Mouse (Mus musculus): ENCODE data around the gene Cbll1.

Gene Cbll1

GRCm38 (mm10) chr12:31499314-31500131, at the start of gene Cbll1:
Cbll1 (minus strand) TSS chr12:31499616.
- in situ Hi-C loops (cut with MboI; ENCODE audit: low pct_unique_long_range_greater_than_20kb in 1 of 2, low sequenced_read_pairs in 2 of 2, unreplicated experiment in 1 of 2): loop anchor here in 1 of 2 experiments (10.0 to 25.0 kb wide), 2 partner anchors 213 to 415 kb away; partner anchors contain the start of gene Gpr22

- in situ Hi-C loops (cut with MboI; ENCODE audit: low pct_unique_long_range_greater_than_20kb in 1 of 2, low sequenced_read_pairs in 2 of 2, unreplicated experiment in 1 of 2): no loop called here
Observed at GRCm38 (mm10) chr12:31546061-31546460, 46.6 kb upstream of the Cbll1 start.

GRCm38 (mm10) chr12:31545219-31545618, 45.8 kb upstream of the Cbll1 start:
- in situ Hi-C loops (cut with MboI; ENCODE audit: low pct_unique_long_range_greater_than_20kb in 1 of 2, low sequenced_read_pairs in 2 of 2, unreplicated experiment in 1 of 2): no loop called here

GRCm38 (mm10) chr12:31541541-31541940, 42.1 kb upstream of the Cbll1 start:
- in situ Hi-C loops (cut with MboI; ENCODE audit: low pct_unique_long_range_greater_than_20kb in 1 of 2, low sequenced_read_pairs in 2 of 2, unreplicated experiment in 1 of 2): no loop called here

- in situ Hi-C loops (cut with MboI; ENCODE audit: low pct_unique_long_range_greater_than_20kb in 1 of 2, low sequenced_read_pairs in 2 of 2, unreplicated experiment in 1 of 2): no loop called here
Observed at GRCm38 (mm10) chr12:31539783-31540182, 40.4 kb upstream of the Cbll1 start.

GRCm38 (mm10) chr12:31537515-31538230, 38.3 kb upstream of the Cbll1 start:
- in situ Hi-C loops (cut with MboI; ENCODE audit: low pct_unique_long_range_greater_than_20kb in 1 of 2, low sequenced_read_pairs in 2 of 2, unreplicated experiment in 1 of 2): no loop called here

GRCm38 (mm10) chr12:31534060-31534843, 34.8 kb upstream of the Cbll1 start:
- in situ Hi-C loops (cut with MboI; ENCODE audit: low pct_unique_long_range_greater_than_20kb in 1 of 2, low sequenced_read_pairs in 2 of 2, unreplicated experiment in 1 of 2): no loop called here

- in situ Hi-C loops (cut with MboI; ENCODE audit: low pct_unique_long_range_greater_than_20kb in 1 of 2, low sequenced_read_pairs in 2 of 2, unreplicated experiment in 1 of 2): no loop called here
Observed at GRCm38 (mm10) chr12:31533218-31533908, 33.9 kb upstream of the Cbll1 start.

GRCm38 (mm10) chr12:31532054-31532453, 32.6 kb upstream of the Cbll1 start:
- in situ Hi-C loops (cut with MboI; ENCODE audit: low pct_unique_long_range_greater_than_20kb in 1 of 2, low sequenced_read_pairs in 2 of 2, unreplicated experiment in 1 of 2): no loop called here

GRCm38 (mm10) chr12:31527407-31527806, 28.0 kb upstream of the Cbll1 start:
- in situ Hi-C loops (cut with MboI; ENCODE audit: low pct_unique_long_range_greater_than_20kb in 1 of 2, low sequenced_read_pairs in 2 of 2, unreplicated experiment in 1 of 2): no loop called here

- in situ Hi-C loops (cut with MboI; ENCODE audit: low pct_unique_long_range_greater_than_20kb in 1 of 2, low sequenced_read_pairs in 2 of 2, unreplicated experiment in 1 of 2): loop anchor here in 1 of 2 experiments (25.0 kb wide), 1 partner anchor 191 kb away; the partner anchor contains the start of gene Gpr22
Observed at GRCm38 (mm10) chr12:31521371-31521770, 22.0 kb upstream of the Cbll1 start.

- in situ Hi-C loops (cut with MboI; ENCODE audit: low pct_unique_long_range_greater_than_20kb in 1 of 2, low sequenced_read_pairs in 2 of 2, unreplicated experiment in 1 of 2): loop anchor here in 1 of 2 experiments (25.0 kb wide), 1 partner anchor 192 kb away; the partner anchor contains the start of gene Gpr22
Observed at GRCm38 (mm10) chr12:31520119-31520518, 20.7 kb upstream of the Cbll1 start.

- in situ Hi-C loops (cut with MboI; ENCODE audit: low pct_unique_long_range_greater_than_20kb in 1 of 2, low sequenced_read_pairs in 2 of 2, unreplicated experiment in 1 of 2): loop anchor here in 1 of 2 experiments (25.0 kb wide), 1 partner anchor 198 kb away; the partner anchor contains the start of gene Gpr22
Observed at GRCm38 (mm10) chr12:31513724-31514503, 14.5 kb upstream of the Cbll1 start.

GRCm38 (mm10) chr12:31512634-31513411, 13.4 kb upstream of the Cbll1 start:
- in situ Hi-C loops (cut with MboI; ENCODE audit: low pct_unique_long_range_greater_than_20kb in 1 of 2, low sequenced_read_pairs in 2 of 2, unreplicated experiment in 1 of 2): loop anchor here in 1 of 2 experiments (25.0 kb wide), 1 partner anchor 199 kb away; the partner anchor contains the start of gene Gpr22

GRCm38 (mm10) chr12:31511218-31511617, 11.8 kb upstream of the Cbll1 start:
- in situ Hi-C loops (cut with MboI; ENCODE audit: low pct_unique_long_range_greater_than_20kb in 1 of 2, low sequenced_read_pairs in 2 of 2, unreplicated experiment in 1 of 2): loop anchor here in 1 of 2 experiments (25.0 kb wide), 1 partner anchor 201 kb away; the partner anchor contains the start of gene Gpr22

- in situ Hi-C loops (cut with MboI; ENCODE audit: low pct_unique_long_range_greater_than_20kb in 1 of 2, low sequenced_read_pairs in 2 of 2, unreplicated experiment in 1 of 2): loop anchor here (5.0 to 25.0 kb wide), 4 partner anchors 204 to 409 kb away; partner anchors contain the start of gene Gpr22 (in 1 of the 2)
Observed at GRCm38 (mm10) chr12:31508496-31508895, 9.1 kb upstream of the Cbll1 start.
